Mouse (Mus musculus) adrenal gland, postnatal 36 days (tissue): ENCODE data around the gene Gm281. TPM values are rescaled to one million over a fixed set of nuclear protein-coding genes. Genes with fewer than 3 reads are reported as not detected.
A peak's percentile ranks its signal among the peaks of the same experiment; 100 is the strongest.
"Not testable (repeated sequence)": the region's sequence is repeated elsewhere in the genome, so short reads cannot be mapped to it uniquely, and the experiment has no call there.

Source experiments
- DNase-seq, 2 experiments: peaks; one replicate each; pipeline ENCODE4 v3.0.0; 2021; ENCODE audit warnings: mixed read lengths in 1 of 2
- long read RNA-seq, 2 experiments: library from polyadenylated mRNA; stranded (forward); transcript quantifications; one replicate each; pipeline ENCODE4 v2.0.0; 2021; ENCODE audit warnings: borderline sequencing depth in 2 of 2
- total RNA-seq, 2 experiments: library from RNA; stranded (reverse); gene quantifications; 2 replicates each; pipeline ENCODE4 v1.2.3; 2021

Gene Gm281
- total RNA-seq, result not detected
- long read RNA-seq, experiment 1, result 0 reads
- long read RNA-seq, experiment 2, result 0 reads

DNA sequence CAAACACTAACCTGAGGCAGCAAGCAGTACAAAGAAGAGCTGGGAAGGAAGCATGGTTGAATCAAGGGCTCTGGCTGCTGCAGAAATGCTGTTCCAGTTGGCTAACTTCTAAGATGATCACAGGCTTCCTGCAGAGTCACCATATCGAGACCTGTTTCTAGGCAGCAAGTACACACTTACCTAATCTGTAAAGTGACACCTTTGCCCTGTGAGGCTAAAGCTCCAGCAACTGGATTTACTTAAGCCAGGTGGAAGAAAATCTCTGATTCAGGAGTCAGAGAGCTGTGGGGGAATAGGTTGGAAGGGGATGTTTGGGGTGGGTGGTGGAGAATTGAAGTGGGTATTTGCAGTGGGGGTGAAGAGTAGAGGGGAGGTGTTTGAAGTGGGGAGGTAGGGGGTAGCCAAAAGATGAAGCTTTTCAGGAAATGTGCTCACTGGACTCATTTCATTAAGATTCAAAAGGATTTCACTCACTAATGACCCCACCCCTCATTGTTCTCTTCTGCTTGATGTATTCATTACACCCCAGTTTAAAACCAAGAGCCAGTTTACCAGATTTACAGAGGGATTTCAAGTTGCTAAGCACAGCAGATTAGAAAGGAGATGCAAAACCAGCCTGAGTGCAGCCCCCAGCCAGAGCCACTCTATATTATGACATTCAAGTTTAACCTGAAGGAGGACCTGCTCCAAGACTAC, at the start of gene Gm281:
Gene Gm281, minus strand, starts transcription at position 92 of the 696 bp plus-strand sequence.
- DNase-seq, result no peak

DNA sequence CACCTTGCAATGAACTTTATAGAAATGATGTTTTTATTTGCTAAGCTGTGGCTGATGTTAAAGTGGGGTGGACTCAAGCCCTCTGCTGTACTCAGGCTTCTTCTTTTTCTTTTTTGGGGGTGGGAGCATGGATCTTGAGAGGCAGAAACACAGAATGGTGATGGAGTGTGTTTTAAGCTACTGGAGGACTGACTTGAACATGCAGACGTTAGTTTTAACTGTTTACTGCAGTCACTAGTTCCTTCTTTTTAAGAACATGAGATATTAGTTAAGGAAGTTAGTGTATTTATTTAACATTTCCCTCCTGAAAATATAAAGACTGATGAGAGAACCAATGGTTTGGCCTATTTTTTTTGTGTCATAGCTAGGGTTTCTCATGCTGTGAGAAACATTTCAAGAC, 49.2 kb upstream of the Gm281 start:
- no peak for DNase-seq

GRCm38 (mm10) chr14:13962476-13962875, 48.2 kb upstream of the Gm281 start:
- DNase-seq, result no peak

- DNase-seq, result peak; percentile 42 to 56
Measured at GRCm38 (mm10) chr14:13961401-13962112, 47.3 kb upstream of the Gm281 start, which contains the start of the genes Atxn7 and Thoc7. Atxn7 (plus strand) TSS chr14:13961440. Thoc7 (minus strand) TSS chr14:13961852.

- peak; percentile 79 to 84 for DNase-seq
Measured at GRCm38 (mm10) chr14:13960482-13961325, 46.4 kb upstream of the Gm281 start.

DNA sequence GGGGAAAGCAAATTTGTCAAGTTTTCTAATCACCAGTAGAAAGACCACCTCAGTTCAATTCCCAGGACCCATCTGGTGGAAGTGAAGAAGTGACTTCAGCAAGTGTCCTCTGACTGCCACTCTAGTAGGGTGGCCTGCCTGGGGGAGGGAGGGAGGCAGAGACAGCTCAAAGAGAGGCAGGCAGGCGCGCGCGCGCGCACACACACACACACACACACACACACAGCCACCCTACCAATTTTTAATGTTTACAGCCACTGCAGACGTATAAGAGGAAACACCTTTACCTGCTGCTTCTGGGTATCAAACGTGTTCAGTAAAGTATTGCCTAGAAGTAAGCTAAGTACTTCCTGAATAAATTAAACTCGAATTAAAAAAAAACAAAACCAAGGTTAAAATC, 45.8 kb upstream of the Gm281 start:
- DNase-seq, result peak; percentile 41 to 61

- not testable (repeated sequence) for DNase-seq
Measured at GRCm38 (mm10) chr14:13952151-13952550, 37.9 kb upstream of the Gm281 start.

- peak; percentile 27 to 56 for DNase-seq
Measured at GRCm38 (mm10) chr14:13950401-13950800, 36.1 kb upstream of the Gm281 start.

GRCm38 (mm10) chr14:13948345-13948744, 34.1 kb upstream of the Gm281 start:
- DNase-seq, result no peak

GRCm38 (mm10) chr14:13944686-13945085, 30.4 kb upstream of the Gm281 start:
- DNase-seq, result no peak

- DNase-seq, result no peak
Measured at GRCm38 (mm10) chr14:13934052-13934371, 19.7 kb upstream of the Gm281 start.

DNA sequence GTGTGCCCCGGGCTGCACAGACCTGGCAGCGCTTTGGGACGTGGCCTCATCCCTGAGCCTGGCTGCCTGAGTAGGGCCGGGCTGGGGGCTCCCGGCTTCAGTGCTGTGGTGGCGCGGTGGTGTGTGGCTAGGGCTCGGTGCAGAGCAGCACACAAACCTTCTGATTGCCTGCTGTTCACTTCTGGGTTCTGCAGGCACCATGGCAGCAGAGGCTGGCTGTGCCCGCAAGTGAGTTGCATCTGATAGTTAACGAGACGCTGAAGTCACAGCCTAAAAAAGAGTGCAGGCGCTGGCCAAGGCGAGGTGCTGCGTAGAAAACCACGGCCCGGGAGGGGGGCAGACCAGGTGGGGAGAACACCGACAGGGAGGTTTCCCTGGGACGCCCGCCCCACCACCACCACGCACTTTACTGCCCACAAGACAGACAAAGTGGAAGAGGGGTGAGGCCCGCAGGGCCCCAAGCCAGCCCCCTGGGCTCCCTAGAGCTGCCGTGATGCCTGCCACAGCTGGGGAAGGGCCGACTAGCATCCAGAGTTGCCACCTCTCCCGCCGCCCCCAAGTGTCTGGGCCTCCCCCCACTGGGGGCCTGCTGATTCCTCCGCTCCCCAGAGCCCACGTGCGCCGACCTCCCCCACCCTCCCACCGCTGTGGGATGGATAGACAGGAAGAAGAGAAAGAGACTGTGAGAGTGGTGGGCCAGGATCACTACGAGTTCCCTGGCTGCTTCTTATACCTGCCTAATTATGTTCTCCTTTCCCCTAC, 19.2 kb upstream of the Gm281 start:
- no peak for DNase-seq

DNA sequence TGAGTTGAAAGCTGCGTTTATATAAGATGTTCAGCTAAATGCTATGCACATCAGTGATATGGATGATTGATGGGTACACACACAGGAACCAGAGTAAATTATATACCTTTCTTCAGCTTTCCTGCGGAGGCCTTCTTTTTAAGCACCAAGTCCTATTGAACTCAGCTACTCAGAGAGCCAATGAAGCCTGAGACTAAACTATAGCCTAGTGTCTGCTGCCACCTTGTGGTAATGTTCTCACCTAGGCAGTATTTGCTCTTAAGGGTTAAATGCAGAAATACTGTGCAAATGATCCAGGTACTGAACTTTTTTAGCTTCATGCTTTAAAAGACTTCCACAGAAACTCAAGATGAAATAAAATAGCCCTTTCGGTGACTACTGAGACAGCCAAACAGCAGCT, 3.4 kb upstream of the Gm281 start:
- peak; percentile 33 to 55 for DNase-seq

- no peak for DNase-seq
Measured at GRCm38 (mm10) chr14:13917208-13917607, 2.9 kb upstream of the Gm281 start.

- no peak for DNase-seq
Measured at GRCm38 (mm10) chr14:13915207-13915606, 929 bp upstream of the Gm281 start.

GRCm38 (mm10) chr14:13910148-13910547, 4.1 kb downstream of the Gm281 start:
- no peak for DNase-seq

- DNase-seq, result no peak
Measured at GRCm38 (mm10) chr14:13907145-13907544, 7.1 kb downstream of the Gm281 start.

- no peak for DNase-seq
Measured at GRCm38 (mm10) chr14:13906461-13906860, 7.8 kb downstream of the Gm281 start.

- DNase-seq, result peak; percentile 14 to 58
Measured at GRCm38 (mm10) chr14:13901611-13902067, 12.6 kb downstream of the Gm281 start.

DNA sequence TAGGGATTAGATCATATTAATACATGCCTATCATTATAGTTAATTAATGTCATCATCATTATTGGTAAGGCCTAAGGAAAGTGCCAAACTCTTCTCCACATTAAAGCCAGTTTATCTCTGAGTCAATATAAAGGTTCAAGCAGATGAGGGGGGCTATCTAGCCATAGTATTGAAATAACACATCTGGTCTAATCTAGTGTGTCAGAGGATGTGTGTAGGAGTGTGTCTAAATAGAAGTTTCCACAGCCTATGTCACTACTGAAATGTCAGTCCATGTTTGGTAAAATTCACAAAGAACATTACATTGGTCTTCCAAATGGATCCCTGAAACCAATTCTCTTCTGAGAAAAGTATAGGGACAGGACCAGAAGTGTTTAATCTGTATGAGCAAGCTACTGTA, 19.1 kb downstream of the Gm281 start:
- no peak for DNase-seq

GRCm38 (mm10) chr14:13893748-13894147, 20.5 kb downstream of the Gm281 start:
- no peak for DNase-seq

DNA sequence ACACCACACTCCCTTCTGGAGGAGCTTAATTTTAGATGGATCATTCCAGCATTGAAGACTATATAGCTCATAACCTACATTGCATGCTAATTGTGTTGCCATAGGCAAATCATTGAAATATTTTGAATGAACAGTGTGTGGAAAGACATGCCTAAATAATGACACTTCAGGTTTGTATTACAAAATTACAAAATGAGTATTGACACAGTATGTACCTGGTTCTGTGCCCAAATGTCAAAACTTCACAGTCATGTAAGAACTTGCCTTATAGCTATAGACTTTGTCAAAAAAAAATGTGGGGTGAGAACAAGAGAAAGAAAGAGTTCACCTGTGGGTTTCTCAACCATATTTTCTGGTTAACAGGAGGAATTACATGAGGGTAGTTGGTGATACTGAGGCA, 52.9 kb downstream of the Gm281 start:
- no peak for DNase-seq
